Mouse (Mus musculus) layer of hippocampus, adult 8-10 months (tissue): ENCODE measurements around the gene Iqsec1. TPM values are rescaled to one million over a fixed set of nuclear protein-coding genes. Genes with fewer than 3 reads are reported as not detected.

Experiments used
- DNase-seq, 2 experiments: peaks; one replicate each; pipeline ENCODE4 v3.0.0; 2022; ENCODE audit warnings: low spot score in 2 of 2
- total RNA-seq, 4 experiments: library from RNA; stranded (reverse); gene quantifications; 2 replicates each; pipeline ENCODE4 v1.2.4; 2022

The Iqsec1 gene
- total RNA-seq, 4 experiments from 2014 or later = 262 to 273 (median 267) TPM

DNA sequence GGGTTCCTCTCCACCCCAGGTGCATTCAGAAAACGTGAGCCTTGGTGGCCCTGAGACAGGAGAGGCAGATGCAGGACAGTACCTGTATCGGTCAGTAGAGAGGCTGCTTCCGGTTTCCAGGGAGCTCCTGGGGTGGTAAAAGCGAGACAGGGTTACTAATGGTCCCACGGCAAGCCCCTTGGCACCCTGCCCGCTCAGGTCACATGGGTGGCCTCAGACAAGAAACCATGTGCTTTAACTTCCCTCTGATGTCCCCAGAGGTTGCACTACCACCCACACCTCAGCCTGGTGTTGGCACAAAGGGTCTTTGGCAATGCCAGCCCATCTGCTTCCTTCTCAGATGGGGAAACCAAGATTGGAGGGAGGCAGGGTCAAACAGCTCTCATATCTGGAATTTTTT is 201.4 kb downstream of the Iqsec1 start:
- DNase-seq = no peak

DNA sequence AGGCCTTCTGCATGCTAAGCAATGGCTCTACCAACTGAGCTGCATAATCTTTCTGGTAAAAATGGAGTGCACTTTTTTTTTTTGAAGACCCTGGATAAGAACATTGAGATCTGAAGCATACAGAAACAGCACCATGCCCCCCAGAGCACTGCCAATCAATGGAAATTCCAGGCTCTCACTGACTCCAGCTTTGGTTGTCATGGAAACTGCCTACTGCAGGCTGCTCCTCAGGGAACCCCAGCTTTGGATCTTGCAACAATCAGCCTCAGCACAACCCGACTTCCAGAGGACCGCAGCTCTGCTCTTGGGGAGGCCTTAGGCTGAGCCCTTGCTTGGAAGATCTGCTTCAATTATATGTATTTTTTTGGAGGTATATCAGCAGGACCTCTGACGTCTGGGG is 201.9 kb downstream of the Iqsec1 start:
- peak in 1 of 2 experiments; percentile 47 for DNase-seq

DNA sequence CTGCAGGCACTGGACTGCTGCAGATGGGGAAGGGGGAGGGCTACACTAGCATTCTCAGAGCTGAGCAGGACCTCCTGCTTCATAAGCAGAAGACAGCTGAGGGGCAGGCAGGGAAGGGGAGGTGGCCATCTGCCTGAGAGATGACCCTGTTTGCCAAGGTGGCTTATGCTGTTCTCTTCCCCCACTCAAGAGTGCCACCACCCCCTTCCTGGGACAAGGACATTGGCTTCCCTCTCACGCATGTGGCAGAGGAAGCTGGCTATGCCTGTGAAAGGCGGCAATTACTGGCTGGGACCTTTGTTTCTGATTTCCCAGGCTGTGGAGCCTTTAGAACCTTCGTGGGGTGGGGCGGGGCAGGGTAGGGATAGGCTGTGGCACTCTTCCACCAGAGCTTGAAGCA is 204.5 kb downstream of the Iqsec1 start:
- no peak for DNase-seq

DNA sequence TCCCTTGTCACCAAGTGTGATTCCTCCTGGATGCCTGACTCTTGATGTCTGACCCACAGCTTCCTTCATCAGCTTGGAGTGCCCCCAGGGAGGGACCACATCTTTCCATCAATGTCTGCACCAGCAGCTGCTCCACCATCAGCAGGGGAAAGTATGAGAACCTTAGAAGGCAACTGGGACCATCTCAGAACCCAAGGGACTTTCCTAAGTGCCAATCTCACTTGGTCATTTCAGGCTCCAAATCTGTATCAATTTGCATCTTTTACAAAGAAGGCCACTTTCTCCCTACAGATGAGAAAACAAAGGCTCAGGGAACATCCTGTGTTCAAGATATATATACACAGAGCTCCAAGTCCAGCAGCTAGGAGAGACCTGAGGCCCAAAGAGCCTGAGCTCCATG is 205.3 kb downstream of the Iqsec1 start:
- DNase-seq = no peak

GRCm38 (mm10) chr6:90781921-90782770 is 206.3 kb downstream of the Iqsec1 start:
- peak; percentile 82 to 90 for DNase-seq

DNA sequence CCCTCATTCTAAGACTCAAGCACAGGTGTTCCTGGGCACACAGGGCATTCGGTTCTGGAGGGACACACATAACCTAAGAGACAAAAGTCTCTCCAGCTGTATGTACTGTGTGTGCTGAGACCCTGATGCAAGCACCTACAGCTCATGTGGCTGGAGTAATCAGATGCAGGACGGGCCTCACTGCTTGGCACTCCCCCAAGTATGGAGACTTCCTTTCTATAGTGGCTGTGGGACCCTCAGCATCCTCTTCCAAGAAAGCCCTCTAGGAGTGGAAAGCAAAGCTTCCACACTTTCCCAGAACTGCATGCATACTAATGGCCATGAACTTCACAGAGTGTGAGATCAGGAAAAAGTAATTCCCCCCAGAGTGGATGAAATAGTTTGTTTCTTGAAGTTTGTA is 208.0 kb downstream of the Iqsec1 start:
- no peak for DNase-seq

- DNase-seq = no peak
Observed at GRCm38 (mm10) chr6:90778841-90779240, 209.6 kb downstream of the Iqsec1 start.

GRCm38 (mm10) chr6:90777302-90777701 is 211.2 kb downstream of the Iqsec1 start:
- DNase-seq = no peak

DNA sequence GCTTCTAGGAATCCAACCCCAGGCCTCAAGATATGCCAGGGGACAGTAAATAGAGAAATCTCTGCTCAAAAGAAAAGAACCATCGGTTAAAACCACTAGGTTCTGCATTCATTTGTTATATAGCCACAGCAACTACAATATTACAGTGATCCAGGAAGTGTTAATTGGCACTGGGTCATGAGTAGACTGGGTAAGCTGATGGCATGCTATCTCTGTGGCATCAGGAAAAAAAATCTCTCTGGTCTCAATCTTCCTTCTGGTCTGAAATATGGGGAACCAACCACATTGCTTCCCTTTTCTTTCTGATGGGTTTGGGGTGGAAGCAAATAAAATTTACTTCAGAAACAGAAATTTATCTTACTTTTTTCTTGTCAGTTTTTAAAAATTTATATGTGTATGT is 212.9 kb downstream of the Iqsec1 start:
- no peak for DNase-seq

GRCm38 (mm10) chr6:90773811-90774233 is 214.7 kb downstream of the Iqsec1 start:
- no peak for DNase-seq

GRCm38 (mm10) chr6:90772120-90772519 is 216.4 kb downstream of the Iqsec1 start:
- no peak for DNase-seq

DNA sequence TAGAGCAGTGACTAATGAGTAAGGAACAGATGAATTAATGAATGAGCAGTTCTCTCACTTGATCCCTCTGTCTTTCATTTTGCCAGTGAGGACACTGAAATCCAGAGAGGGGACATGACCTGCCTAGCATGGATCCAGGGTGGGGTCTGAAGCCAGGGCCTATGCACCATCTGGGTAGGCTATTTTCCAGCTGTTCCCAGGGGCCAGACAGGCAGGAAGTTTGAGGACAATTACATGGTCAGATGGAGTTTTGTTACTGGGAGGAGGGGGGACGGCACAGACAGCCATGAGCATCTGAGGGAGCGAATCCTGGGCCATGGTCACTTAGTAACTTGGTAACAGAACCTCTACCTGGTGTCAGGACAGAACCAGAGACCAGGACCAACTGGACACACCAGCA is 220.0 kb downstream of the Iqsec1 start:
- no peak for DNase-seq

DNA sequence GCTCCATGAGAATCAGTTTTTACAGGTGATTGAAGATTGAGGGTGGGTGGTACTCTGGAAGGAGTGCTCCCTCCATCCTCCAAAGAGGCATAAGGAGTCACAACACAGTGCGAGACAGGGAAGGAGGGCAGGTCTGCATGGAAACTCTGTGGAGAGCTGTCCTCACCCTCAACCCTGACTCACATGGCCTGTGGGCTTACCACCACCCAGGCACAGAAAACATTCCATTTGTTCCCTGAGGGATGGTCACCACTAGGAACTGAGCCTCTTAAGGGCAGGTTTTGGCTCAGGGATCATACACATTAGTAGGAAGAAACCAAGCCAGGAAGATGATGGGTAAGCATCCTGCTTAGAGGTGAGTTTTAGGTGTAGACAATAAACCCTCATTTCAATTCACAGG is 220.6 kb downstream of the Iqsec1 start:
- no peak for DNase-seq

GRCm38 (mm10) chr6:90764753-90765152 is 223.7 kb downstream of the Iqsec1 start:
- DNase-seq = no peak

DNA sequence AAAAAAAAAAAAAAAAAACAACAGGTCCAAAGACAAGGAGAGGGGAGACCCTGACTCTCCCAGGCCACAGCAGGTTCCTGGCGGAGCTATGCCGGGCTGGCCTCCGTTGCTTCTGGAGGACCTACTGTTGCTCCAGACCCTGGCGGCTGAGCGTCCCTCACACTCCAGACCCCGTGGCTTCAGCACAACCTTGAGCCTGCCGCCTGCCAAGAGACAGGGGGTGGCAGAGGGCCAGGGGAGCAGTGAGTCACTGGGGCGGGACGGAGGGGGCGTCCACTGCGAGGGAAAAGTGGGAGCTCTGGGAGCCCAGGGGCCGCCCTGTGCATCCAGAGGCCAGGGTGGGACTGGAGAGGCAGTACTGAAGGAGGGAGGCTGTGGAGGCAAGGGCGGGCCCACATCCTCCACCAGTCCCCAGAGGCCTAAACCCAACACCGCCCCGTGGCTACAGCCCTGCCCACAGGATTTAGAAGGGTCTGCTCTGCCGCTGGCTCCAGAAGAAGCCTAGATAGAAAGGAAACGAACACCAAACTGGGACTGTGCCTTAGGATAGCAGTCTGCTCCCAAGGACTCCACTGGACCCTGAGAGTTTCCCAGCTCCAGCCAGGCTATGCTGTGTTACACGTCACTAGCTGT is 224.4 kb downstream of the Iqsec1 start:
- peak; percentile 44 to 52 for DNase-seq

GRCm38 (mm10) chr6:90763295-90763694 is 225.2 kb downstream of the Iqsec1 start:
- no peak for DNase-seq

GRCm38 (mm10) chr6:90762120-90762736 is 226.3 kb downstream of the Iqsec1 start:
- DNase-seq = no peak

DNA sequence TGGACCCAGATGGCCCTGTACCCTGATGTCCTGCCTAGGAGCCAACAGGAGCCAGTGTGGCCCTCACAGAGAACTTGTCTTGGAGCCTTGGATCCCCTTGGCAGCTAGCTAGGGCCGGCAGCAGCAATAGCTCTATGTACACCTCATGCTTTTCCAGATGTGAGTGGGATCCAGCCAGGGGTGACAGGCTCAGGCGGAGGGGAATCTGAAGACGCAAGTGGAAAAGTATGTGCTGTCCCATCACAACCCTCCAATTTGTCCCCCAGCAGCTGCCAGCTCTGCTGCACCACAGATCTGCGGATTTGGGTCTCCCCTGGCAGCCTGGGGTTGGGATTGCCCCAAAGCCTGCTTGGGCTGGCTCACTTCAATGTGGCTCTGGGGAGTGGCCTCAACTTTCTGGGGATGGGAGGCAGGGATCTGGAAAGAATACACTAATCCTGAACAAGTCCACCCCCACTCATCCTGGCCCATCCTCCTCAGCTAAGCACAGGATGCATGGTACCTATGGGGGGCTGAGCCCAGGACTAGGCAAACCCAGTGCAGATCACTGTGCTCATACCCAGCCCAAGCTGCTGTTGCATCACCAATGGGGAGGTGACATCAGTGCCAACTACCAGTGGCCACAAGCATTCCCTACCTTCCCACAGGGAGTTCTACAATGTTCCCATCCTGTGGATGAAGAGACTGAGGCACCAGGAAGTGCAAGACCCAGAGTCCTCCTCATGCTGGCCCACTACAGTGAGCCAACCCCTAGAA is 227.0 kb downstream of the Iqsec1 start:
- no peak for DNase-seq

DNA sequence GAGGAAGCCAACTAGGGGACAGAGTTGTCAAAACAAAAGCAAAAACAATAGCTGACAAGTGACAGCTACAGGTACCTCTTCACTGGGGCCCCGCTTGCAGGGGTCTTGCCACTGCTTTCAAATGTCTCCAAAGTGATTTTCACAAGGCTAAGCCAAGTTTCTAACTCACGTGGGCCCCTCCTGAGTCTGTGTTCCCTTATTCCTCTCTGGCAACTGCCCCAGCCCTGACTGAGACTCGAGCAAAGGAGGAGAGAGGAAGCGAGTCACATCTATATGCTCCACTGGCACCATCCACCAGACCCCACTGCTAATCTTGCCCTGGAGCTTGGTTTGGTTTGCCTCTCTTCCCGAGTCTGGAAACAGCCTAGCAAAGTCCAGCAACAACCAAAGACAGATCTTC is 227.6 kb downstream of the Iqsec1 start:
- DNase-seq = no peak

DNA sequence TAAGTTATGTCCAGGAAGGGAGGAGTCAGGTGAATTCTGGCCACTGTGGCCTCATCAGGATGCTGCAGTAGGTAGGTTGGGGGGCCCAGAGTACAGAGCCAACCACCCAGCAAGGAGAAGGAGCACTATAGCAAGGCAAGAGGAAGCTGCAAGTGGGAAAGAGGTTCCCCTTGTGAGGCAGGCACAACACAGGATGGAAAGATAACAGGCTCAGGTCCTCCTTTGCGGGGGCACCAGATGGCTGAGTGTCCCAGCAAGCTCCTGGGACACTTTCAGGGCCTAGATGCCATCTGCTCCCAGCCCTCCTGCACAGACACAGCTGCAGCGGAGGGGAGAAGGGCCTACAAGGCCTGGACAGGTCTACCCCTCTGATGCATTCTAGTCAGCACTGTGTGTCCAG is 228.7 kb downstream of the Iqsec1 start:
- DNase-seq = no peak

DNA sequence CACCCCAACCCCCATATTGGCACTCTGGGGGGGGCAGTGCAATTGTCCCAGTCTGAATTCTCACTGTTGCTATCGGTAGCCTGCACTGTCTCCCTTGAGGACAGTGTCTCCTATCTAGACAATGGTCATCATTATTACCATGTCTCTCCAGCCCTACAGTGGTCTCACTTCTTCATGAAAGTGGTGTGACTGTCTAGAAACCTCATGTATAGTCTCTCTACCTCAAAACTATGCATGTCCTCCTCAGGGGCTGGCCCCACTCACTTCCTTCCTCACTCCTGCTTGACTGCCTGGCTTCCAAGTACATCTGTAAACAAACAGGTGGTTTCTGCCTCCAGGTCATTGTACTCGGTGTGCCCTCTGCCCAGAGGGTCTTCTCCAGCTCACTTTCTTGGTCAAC is 230.3 kb downstream of the Iqsec1 start:
- DNase-seq = no peak

- no peak for DNase-seq
Observed at GRCm38 (mm10) chr6:90757427-90757883, 231.0 kb downstream of the Iqsec1 start.
